Mouse (Mus musculus) right cerebral cortex, postnatal 25 days (tissue): ENCODE measurements around the gene Slc22a2.
"Not testable (repeated sequence)": the region's sequence is repeated elsewhere in the genome, so short reads cannot be mapped to it uniquely, and the experiment has no call there.

Experiments used
- DNase-seq: peaks from one replicate; pipeline ENCODE4 v3.0.0; 2022

Slc22a2 gene

GRCm38 (mm10) chr17:12583991-12584390 is at the start of gene Slc22a2:
Slc22a2 (plus strand) TSS chr17:12584132.
- DNase-seq: no peak

- peak; percentile 27 for DNase-seq
These were observed 49.4 kb upstream of the Slc22a2 start for GRCm38 (mm10) chr17:12534353-12535145.

- DNase-seq: no peak
These were observed 21.7 kb upstream of the Slc22a2 start for GRCm38 (mm10) chr17:12562215-12562614.

GRCm38 (mm10) chr17:12564481-12565000 is 19.4 kb upstream of the Slc22a2 start:
- DNase-seq: not testable (repeated sequence)

- DNase-seq: no peak
These were observed 18.5 kb upstream of the Slc22a2 start for GRCm38 (mm10) chr17:12565443-12565842.

- DNase-seq: no peak
These were observed 12.6 kb upstream of the Slc22a2 start for GRCm38 (mm10) chr17:12571316-12571715.

- DNase-seq: no peak
These were observed 11.9 kb upstream of the Slc22a2 start for GRCm38 (mm10) chr17:12571924-12572463.

GRCm38 (mm10) chr17:12575391-12575790 is 8.5 kb upstream of the Slc22a2 start:
- no peak for DNase-seq

GRCm38 (mm10) chr17:12577096-12577495 is 6.8 kb upstream of the Slc22a2 start:
- no peak for DNase-seq

- DNase-seq: no peak
These were observed 1.4 kb downstream of the Slc22a2 start for GRCm38 (mm10) chr17:12585366-12585765.

- no peak for DNase-seq
These were observed 3.0 kb downstream of the Slc22a2 start for GRCm38 (mm10) chr17:12586966-12587365.

- no peak for DNase-seq
These were observed 4.9 kb downstream of the Slc22a2 start for GRCm38 (mm10) chr17:12588801-12589247.

GRCm38 (mm10) chr17:12590911-12591625 is 7.1 kb downstream of the Slc22a2 start:
- DNase-seq: no peak

GRCm38 (mm10) chr17:12595846-12596515 is 12.0 kb downstream of the Slc22a2 start:
- DNase-seq: no peak

GRCm38 (mm10) chr17:12606634-12607033 is 22.7 kb downstream of the Slc22a2 start:
- DNase-seq: no peak

- DNase-seq: no peak
These were observed 23.3 kb downstream of the Slc22a2 start for GRCm38 (mm10) chr17:12607202-12607601.

GRCm38 (mm10) chr17:12614511-12615385 is 30.8 kb downstream of the Slc22a2 start:
- no peak for DNase-seq

- DNase-seq: no peak
These were observed 31.5 kb downstream of the Slc22a2 start for GRCm38 (mm10) chr17:12615429-12615828.

GRCm38 (mm10) chr17:12619641-12620040 is 35.7 kb downstream of the Slc22a2 start:
- DNase-seq: no peak

- no peak for DNase-seq
These were observed 44.1 kb downstream of the Slc22a2 start for GRCm38 (mm10) chr17:12627983-12628382.

- no peak for DNase-seq
These were observed 47.2 kb downstream of the Slc22a2 start for GRCm38 (mm10) chr17:12630976-12631730.
